Mouse (Mus musculus) embryonic facial prominence, embryonic 12.5 days (tissue): Measurements from ENCODE around the gene Tmem86b. TPM values are rescaled to one million over a fixed set of nuclear protein-coding genes. Genes with fewer than 3 reads are reported as not detected.

Source experiments
- ATAC-seq: fragments of 200-750 bp; cut with Nextera tagmentation; 2 replicates; pipeline ENCODE4 v1.8.0; 2017; ENCODE audit not compliant: insufficient number of reproducible peaks, insufficient read depth, low FRiP score, low TSS enrichment
- H3K27ac ChIP-seq: fragments of 300-500 bp; sonication (generic); 2 replicates; pipeline ENCODE4 v1.5.1; 2016; ENCODE audit warnings: mild to moderate bottlenecking
- H3K27me3 ChIP-seq: fragments of 300-500 bp; sonication (generic); 2 replicates; pipeline ENCODE4 v1.6.1; 2016; ENCODE audit warnings: mild to moderate bottlenecking, moderate library complexity
- H3K36me3 ChIP-seq: fragments of 300-500 bp; sonication (generic); 2 replicates; pipeline ENCODE4 v1.6.1; 2016; ENCODE audit warnings: mild to moderate bottlenecking
- H3K4me1 ChIP-seq: fragments of 300-500 bp; sonication (generic); 2 replicates; pipeline ENCODE4 v1.6.1; 2016
- H3K4me2 ChIP-seq: fragments of 300-500 bp; sonication (generic); replicated peaks from 2 replicates; pipeline ENCODE4 v1.6.1; 2016; ENCODE audit warnings: mild to moderate bottlenecking, moderate library complexity
- H3K4me3 ChIP-seq: fragments of 300-500 bp; sonication (generic); 2 replicates; pipeline ENCODE4 v1.5.1; 2016; ENCODE audit warnings: mild to moderate bottlenecking
- H3K9ac ChIP-seq: fragments of 300-500 bp; sonication (generic); 2 replicates; pipeline ENCODE4 v1.6.1; 2016; ENCODE audit warnings: mild to moderate bottlenecking, moderate library complexity
- H3K9me3 ChIP-seq: fragments of 300-500 bp; sonication (generic); 2 replicates; pipeline ENCODE4 v1.6.1; 2016; ENCODE audit warnings: mild to moderate bottlenecking, moderate library complexity
- WGBS: fragments of 180-500 bp; shearing (Covaris S2); methylation state at CpG from one replicate; pipeline ENCODE4 v1.1.7; 2016; 5-methylcytosine and 5-hydroxymethylcytosine counted together
- polyA plus RNA-seq: library from polyadenylated mRNA; unstranded; fragments of >200 nt; fragmentation: Nextera tagmentation; extraction: Ambion mirVana; gene quantifications from 2 replicates; pipeline ENCODE4 v1.2.1, GENCODE M21; 2016

Tmem86b gene
- polyA plus RNA-seq, 1 experiment from 2014 or later, result 1.9 TPM

DNA sequence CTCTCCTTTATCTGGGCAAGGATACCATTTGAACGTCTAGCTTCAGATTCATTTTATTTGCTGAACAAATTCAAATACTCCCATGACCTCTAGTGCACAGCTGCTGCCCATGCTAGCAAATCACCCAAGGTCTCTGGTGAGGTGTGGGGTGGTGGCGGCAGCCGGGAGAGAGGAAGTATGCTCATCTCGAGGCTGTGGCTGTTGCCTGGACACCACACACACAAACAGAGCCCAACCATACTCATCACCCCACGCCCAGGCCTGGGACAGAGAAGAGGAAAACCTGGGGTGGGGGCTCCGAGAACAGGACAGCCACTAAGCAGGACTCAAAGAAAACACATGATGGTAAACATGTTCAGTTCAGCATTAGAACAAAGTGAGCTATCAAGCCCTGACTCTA is 16.1 kb upstream of the Tmem86b start:
- Histone ChIP-seq H3K9me3 (no peaks in the 10 kb centered on the region), H3K27ac (no peak overlapping the region), H3K4me1 (no peaks in the 10 kb centered on the region), H3K27me3 (no peaks in the 10 kb centered on the region), H3K4me2 (no peak overlapping the region), H3K9ac (no peak overlapping the region), H3K36me3 (peaks cover 46% of the 10 kb centered on the region), H3K4me3 (no peak overlapping the region)
- 73% methylated on average over 6 of the region's 6 CpGs for WGBS
- ATAC-seq, result no peak

DNA sequence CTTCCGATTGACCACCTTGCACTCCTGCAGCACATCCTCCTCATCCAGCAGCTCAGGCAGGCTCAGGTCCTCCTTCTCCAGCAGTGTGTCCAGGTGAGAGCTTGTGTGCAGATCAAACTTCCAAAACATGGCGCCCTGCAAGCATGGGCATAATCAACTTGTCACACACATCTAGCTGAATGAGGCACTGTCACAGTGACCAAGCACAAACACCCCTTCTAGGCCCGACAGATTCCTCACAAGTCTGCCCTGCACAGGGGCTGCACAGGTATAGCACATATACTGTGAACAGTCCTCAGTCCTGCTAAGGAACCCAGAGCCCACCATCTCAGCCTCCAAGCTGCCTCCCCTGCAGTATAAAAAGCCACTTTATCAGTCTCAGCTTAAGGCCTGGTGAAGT is 15.6 kb upstream of the Tmem86b start:
- H3K36me3 ChIP-seq, result peaks cover 50% of the 10 kb centered on the region
- H3K4me1 ChIP-seq, result no peaks in the 10 kb centered on the region
- no peak overlapping the region for H3K4me2 ChIP-seq
- no peak overlapping the region for H3K4me3 ChIP-seq
- no peaks in the 10 kb centered on the region for H3K9me3 ChIP-seq
- no peak overlapping the region for H3K9ac ChIP-seq
- ATAC-seq, result no peak
- no peak overlapping the region for H3K27ac ChIP-seq
- no peaks in the 10 kb centered on the region for H3K27me3 ChIP-seq
- 81% methylated on average over 3 of the region's 3 CpGs for WGBS

DNA sequence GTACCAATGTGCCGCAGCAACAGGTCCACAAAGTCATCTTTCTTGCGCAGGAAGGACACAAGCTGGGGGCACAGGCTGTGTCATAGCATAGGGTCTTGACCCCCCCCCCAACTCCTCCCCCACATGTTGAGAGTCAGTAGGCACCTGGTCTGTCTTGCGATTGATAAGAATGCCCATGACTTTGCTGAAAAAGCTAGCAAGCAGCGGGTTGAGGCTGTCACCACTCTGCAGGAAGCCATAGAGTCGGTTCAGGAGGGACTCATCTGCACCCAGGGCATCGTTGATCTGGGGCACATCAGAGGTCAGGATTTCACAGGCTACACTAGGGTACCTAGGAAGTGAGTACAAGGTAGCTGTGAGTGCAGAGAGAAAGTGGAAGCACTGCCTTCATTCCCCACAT is 12.0 kb upstream of the Tmem86b start:
- no peak overlapping the region for H3K27ac ChIP-seq
- peaks cover 80% of the 10 kb centered on the region for H3K36me3 ChIP-seq
- H3K9me3 ChIP-seq, result no peaks in the 10 kb centered on the region
- no peak overlapping the region for H3K9ac ChIP-seq
- H3K4me3 ChIP-seq, result no peak overlapping the region
- ATAC-seq, result no peak
- H3K4me1 ChIP-seq, result no peaks in the 10 kb centered on the region
- WGBS, result 96% methylated on average over 6 of the region's 6 CpGs
- no peaks in the 10 kb centered on the region for H3K27me3 ChIP-seq
- no peak overlapping the region for H3K4me2 ChIP-seq

DNA sequence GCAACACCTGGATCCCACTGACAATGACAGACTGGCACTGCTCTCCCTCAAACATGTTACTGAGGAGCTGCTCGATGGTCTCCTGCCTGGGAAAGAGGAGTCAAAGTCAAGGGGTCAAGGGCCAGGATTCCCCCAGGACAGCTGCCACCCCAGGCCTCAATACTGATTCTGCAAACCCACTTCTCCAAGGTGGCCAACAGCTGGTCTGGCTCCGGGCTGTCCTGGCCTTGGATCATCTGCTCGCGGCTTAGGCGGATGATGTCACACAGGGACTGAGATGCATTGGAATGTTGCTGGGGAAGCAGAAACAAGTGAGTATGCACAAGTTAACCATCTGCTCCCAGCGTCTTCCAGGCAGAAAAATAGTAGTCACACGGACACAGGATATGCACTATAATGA is 10.7 kb upstream of the Tmem86b start:
- no peak overlapping the region for H3K4me2 ChIP-seq
- WGBS, result 87% methylated on average over 7 of the region's 7 CpGs
- no peaks in the 10 kb centered on the region for H3K4me1 ChIP-seq
- H3K9ac ChIP-seq, result no peak overlapping the region
- H3K27me3 ChIP-seq, result no peaks in the 10 kb centered on the region
- no peaks in the 10 kb centered on the region for H3K9me3 ChIP-seq
- no peak for ATAC-seq
- no peak overlapping the region for H3K4me3 ChIP-seq
- peaks cover 79% of the 10 kb centered on the region for H3K36me3 ChIP-seq
- H3K27ac ChIP-seq, result no peak overlapping the region

DNA sequence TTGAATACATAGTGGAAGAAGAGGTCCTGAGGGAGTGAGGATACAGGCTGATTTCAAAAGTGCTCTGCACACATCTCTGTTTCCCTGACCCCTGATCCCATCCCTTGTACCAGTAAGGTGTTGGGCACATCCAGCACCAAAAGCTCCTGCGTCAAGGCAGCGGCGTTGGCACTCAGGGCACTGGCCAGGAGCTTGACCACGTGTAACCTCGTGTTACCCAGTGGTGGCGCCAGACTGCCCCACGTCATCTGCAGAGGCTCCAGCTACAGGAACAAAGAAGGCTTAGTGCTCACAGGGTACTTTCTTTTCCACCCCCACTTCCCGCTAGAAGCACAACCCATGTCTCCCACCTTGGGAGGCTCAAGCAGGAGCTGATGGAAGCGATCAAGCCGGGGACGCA is 9.9 kb upstream of the Tmem86b start:
- Histone ChIP-seq H3K4me1 (no peaks in the 10 kb centered on the region), H3K36me3 (peaks cover 81% of the 10 kb centered on the region), H3K9ac (no peak overlapping the region), H3K9me3 (no peaks in the 10 kb centered on the region), H3K27ac (no peak overlapping the region), H3K4me3 (no peak overlapping the region), H3K27me3 (no peaks in the 10 kb centered on the region), H3K4me2 (no peak overlapping the region)
- ATAC-seq, result no peak
- 82% methylated on average over 11 of the region's 11 CpGs for WGBS

DNA sequence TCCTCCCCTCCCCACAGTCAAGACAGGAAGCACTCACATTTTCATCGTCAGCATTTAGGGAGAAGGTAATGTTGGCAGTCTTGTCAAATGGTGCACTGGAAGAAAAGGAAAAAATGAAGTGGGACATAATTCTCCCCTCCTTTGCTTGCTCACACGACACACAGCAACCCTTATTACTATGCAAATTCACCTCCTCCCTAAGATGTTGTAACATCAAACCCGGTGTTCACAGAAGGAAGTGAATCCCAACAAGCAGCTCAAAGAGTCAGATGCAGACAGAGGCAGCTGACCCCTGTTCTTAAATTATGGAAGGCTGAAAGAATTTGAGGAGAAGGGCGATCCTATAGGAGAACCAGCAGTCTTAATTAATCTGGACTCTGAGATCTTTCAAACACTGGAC is 5.0 kb upstream of the Tmem86b start:
- no peak overlapping the region for H3K9ac ChIP-seq
- WGBS, result 88% methylated on average over 4 of the region's 4 CpGs
- ATAC-seq, result no peak
- no peaks in the 10 kb centered on the region for H3K4me1 ChIP-seq
- no peak overlapping the region for H3K4me2 ChIP-seq
- H3K9me3 ChIP-seq, result no peaks in the 10 kb centered on the region
- no peak overlapping the region for H3K4me3 ChIP-seq
- H3K27ac ChIP-seq, result no peak overlapping the region
- H3K36me3 ChIP-seq, result peaks cover 80% of the 10 kb centered on the region
- H3K27me3 ChIP-seq, result no peaks in the 10 kb centered on the region

DNA sequence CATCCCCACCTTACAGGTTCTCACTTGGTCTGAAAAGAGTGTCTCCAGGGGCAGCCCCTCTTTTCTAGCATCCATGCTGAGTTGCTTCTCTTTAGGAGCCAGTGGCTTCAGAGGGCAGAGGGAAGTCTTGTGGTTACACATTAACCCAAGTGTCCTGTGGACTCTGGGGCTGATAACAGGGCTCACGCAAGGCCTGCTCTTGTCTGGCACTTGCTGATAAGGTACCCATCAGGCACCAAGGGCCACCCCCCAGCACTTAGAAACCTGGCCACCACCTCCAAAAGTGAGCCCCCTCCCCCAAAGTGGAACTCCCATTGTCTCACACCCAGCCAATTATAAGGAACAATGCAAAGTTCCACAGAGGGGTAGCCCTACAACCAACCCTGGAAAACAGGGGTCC is 1.0 kb downstream of the Tmem86b start:
- Histone ChIP-seq H3K4me2 (no peak overlapping the region), H3K36me3 (peaks cover 62% of the 10 kb centered on the region)
- WGBS, result 95% methylated on average over 1 of the region's 1 CpGs

DNA sequence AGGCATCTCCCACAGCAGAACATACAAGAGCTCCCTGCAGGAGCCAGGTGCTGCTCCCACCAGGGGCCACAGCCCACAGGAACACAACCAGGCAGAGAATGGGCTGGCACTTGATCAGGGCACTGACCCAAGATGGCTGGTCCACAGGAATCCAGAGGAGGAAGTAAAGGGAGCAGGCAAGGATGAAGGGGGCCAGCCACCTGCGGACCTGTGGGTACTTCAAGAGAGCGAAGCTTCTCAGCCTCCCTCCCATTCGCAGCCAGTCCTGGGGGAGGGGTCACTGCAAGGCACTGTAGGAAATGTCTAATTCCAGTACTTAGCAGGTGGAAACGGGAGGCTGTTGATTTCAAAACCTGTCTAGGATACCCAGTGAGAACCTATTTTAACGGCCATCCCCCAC is 1.6 kb downstream of the Tmem86b start:
- no peaks in the 10 kb centered on the region for H3K27me3 ChIP-seq
- ATAC-seq, result no peak
- 92% methylated on average over 5 of the region's 5 CpGs for WGBS
- no peaks in the 10 kb centered on the region for H3K9me3 ChIP-seq
- H3K36me3 ChIP-seq, result peaks cover 58% of the 10 kb centered on the region
- H3K4me1 ChIP-seq, result no peaks in the 10 kb centered on the region
- H3K4me2 ChIP-seq, result no peak overlapping the region
- H3K9ac ChIP-seq, result no peak overlapping the region
- H3K4me3 ChIP-seq, result no peak overlapping the region
- H3K27ac ChIP-seq, result no peak overlapping the region

More for the DNA sequence above, 1.0 kb downstream of the Tmem86b start:
- no peak overlapping the region for H3K9ac ChIP-seq
- no peaks in the 10 kb centered on the region for H3K4me1 ChIP-seq
- H3K9me3 ChIP-seq, result no peaks in the 10 kb centered on the region
- H3K4me3 ChIP-seq, result no peak overlapping the region
- no peaks in the 10 kb centered on the region for H3K27me3 ChIP-seq
- ATAC-seq, result no peak
- no peak overlapping the region for H3K27ac ChIP-seq

DNA sequence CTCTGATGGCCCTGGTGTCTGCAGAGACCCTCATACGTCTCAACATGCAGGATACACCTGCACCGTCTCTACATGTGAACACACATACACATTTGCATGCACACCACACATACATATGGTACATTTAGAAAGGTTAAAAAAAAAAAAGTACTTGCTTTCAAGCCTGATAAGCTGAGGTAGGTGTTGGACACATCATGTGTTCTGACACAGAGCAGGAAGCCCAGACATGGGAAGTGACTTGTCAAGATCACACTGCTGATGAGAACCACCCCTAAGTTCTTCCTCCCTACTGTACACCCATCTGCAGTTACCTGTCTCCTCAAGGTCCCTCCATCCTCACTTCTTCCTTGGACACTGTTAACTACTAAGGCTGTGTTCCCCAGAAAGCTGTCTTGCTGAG is 5.3 kb downstream of the Tmem86b start:
- ATAC-seq, result no peak
- Histone ChIP-seq H3K9ac (no peak overlapping the region), H3K27ac (no peak overlapping the region), H3K27me3 (no peaks in the 10 kb centered on the region), H3K36me3 (peaks cover 25% of the 10 kb centered on the region), H3K4me2 (no peak overlapping the region), H3K9me3 (no peaks in the 10 kb centered on the region), H3K4me3 (no peak overlapping the region), H3K4me1 (no peaks in the 10 kb centered on the region)
- 84% methylated on average over 2 of the region's 2 CpGs for WGBS

DNA sequence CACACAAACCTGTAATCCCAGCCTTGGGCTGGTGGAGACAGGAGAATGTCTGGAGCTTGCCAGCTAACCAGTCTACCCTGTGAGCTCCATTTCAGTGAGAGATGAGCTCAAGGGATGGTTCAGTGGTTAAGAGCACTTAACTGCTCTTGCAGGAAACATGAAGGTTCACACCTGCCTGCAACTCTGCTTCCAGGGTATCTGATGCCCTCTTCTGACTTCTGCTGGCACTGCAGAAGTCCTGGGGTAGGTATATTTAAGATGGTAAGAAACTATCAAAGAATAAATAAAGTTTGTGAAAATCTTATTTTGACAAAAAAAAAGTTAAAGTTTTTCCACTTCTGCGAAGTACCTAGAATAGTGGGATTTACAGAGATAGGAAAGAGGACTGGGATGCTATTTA is 6.9 kb downstream of the Tmem86b start:
- Histone ChIP-seq H3K4me3 (no peak overlapping the region), H3K36me3 (peaks cover 13% of the 10 kb centered on the region), H3K4me2 (no peak overlapping the region), H3K4me1 (no peaks in the 10 kb centered on the region), H3K27me3 (no peaks in the 10 kb centered on the region), H3K9me3 (no peaks in the 10 kb centered on the region), H3K9ac (no peak overlapping the region), H3K27ac (no peak overlapping the region)
- no peak for ATAC-seq
- WGBS, result 43% methylated on average over 1 of the region's 1 CpGs

DNA sequence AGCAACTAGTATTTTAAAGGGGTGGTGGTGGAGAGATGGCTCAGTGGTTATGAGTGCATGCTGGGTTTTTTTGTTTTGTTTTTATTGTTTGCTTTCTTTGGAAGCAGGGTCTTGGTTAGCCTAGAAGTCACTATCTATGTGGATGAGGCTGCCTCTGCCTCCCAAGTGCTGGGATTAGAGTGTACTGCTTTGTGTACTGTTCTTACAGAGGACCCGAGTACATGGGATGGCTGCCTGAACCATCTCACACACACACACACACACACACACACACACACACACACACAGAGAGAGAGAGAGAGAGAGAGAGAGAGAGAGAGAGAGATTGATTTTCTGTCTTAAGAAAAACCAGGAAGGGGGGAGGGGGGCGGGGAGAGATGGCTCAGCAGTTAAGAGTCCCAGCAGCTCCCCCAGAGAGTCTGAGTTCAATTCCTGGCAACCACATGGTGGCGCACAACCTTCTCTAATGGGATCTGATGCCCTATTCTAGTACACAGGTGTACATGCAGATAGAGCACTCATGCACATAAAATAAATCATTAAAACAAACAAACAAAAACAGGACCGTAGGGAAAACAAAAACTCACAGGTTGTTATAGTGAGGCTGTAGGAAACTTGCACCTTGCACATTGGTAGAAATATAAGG is 7.6 kb downstream of the Tmem86b start:
- H3K9ac ChIP-seq, result no peak overlapping the region
- no peaks in the 10 kb centered on the region for H3K9me3 ChIP-seq
- H3K27ac ChIP-seq, result no peak overlapping the region
- WGBS, result 30% methylated on average over 4 of the region's 4 CpGs
- no peak overlapping the region for H3K4me3 ChIP-seq
- no peaks in the 10 kb centered on the region for H3K27me3 ChIP-seq
- no peaks in the 10 kb centered on the region for H3K4me1 ChIP-seq
- H3K4me2 ChIP-seq, result no peak overlapping the region
- H3K36me3 ChIP-seq, result peaks cover 6% of the 10 kb centered on the region
- no peak for ATAC-seq

DNA sequence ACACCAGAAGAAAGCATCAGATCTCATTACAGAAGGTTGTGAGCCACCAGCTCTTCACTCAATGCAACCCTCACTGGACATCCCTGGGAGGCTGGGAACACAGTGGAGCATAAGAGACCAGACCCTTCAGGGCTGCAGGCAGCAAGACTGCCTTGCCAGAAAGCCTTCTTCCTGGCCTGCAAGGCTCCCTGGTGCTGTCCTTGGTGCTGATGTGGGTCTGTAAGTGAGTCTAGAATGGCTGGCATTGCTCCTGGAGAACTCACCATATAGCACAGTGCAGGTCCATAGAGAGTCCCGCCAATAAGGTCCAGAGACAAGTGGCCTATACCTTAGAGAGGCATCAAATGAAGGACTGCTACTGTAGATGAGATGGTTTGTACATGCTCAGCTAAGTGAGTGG is 11.2 kb downstream of the Tmem86b start:
- 27% methylated on average over 1 of the region's 1 CpGs for WGBS
- Histone ChIP-seq H3K27me3 (no peaks in the 10 kb centered on the region), H3K9ac (no peak overlapping the region), H3K36me3 (no peaks in the 10 kb centered on the region), H3K4me2 (no peak overlapping the region), H3K9me3 (no peaks in the 10 kb centered on the region), H3K4me3 (no peak overlapping the region), H3K4me1 (no peaks in the 10 kb centered on the region), H3K27ac (no peak overlapping the region)
- ATAC-seq, result no peak
